Mouse (Mus musculus): ENCODE measurements around the gene Capns2.

Capns2 gene

GRCm38 (mm10) chr8:92906553-92906952 is 5.3 kb downstream of the Capns2 start:
- DNase-seq (ENCODE audit: low spot score in 2 of 2), result no peak

- DNase-seq (ENCODE audit: low spot score in 2 of 2), result no peak
These were observed 7.2 kb downstream of the Capns2 start for GRCm38 (mm10) chr8:92908448-92908847.

GRCm38 (mm10) chr8:92911477-92911876 is 10.3 kb downstream of the Capns2 start:
- no peak for DNase-seq (ENCODE audit: low spot score in 2 of 2)

- DNase-seq (ENCODE audit: low spot score in 2 of 2), result no peak
These were observed 12.2 kb downstream of the Capns2 start for GRCm38 (mm10) chr8:92913396-92913795.

GRCm38 (mm10) chr8:92916082-92916481 is 14.9 kb downstream of the Capns2 start:
- no peak for DNase-seq (ENCODE audit: low spot score in 2 of 2)

GRCm38 (mm10) chr8:92921768-92922167 is 20.6 kb downstream of the Capns2 start:
- no peak for DNase-seq (ENCODE audit: low spot score in 2 of 2)

- no peak for DNase-seq (ENCODE audit: low spot score in 2 of 2)
These were observed 27.8 kb downstream of the Capns2 start for GRCm38 (mm10) chr8:92928986-92929385.

- DNase-seq (ENCODE audit: low spot score in 2 of 2), result no peak
These were observed 36.8 kb downstream of the Capns2 start for GRCm38 (mm10) chr8:92938056-92938455.

- no peak for DNase-seq (ENCODE audit: low spot score in 2 of 2)
These were observed 47.9 kb downstream of the Capns2 start for GRCm38 (mm10) chr8:92949071-92949470.

GRCm38 (mm10) chr8:92950639-92951371 is 49.6 kb downstream of the Capns2 start:
- no peak for DNase-seq (ENCODE audit: low spot score in 2 of 2)

Data from natural killer cell, adult 2 months (primary cell).